Mouse (Mus musculus) heart, embryonic 16.5 days (tissue): Measurements from ENCODE around the gene Mcur1. TPM values are rescaled to one million over a fixed set of nuclear protein-coding genes. Genes with fewer than 3 reads are reported as not detected.

ENCODE experiments used
- ATAC-seq: fragments of 200-750 bp; cut with Nextera tagmentation; replicated peaks from 2 replicates; pipeline ENCODE4 v1.8.0; 2017; ENCODE audit warnings: moderate number of reproducible peaks; ENCODE audit not compliant: insufficient read depth, low FRiP score; ENCODE audit errors: extremely low read depth
- H3K27ac ChIP-seq: fragments of 300-500 bp; sonication (generic); 2 replicates; pipeline ENCODE4 v1.5.1; 2014; ENCODE audit warnings: mild to moderate bottlenecking, low read length, control low read depth, moderate library complexity
- H3K27me3 ChIP-seq: fragments of 300-500 bp; sonication (generic); 2 replicates; pipeline ENCODE4 v1.6.1; 2014; ENCODE audit warnings: low read length, mixed read lengths; ENCODE audit not compliant: control insufficient read depth, insufficient read depth
- H3K36me3 ChIP-seq: fragments of 300-500 bp; sonication (generic); 2 replicates; pipeline ENCODE4 v1.6.1; 2014; ENCODE audit not compliant: control insufficient read depth, insufficient read depth
- H3K4me1 ChIP-seq: fragments of 300-500 bp; sonication (generic); 2 replicates; pipeline ENCODE4 v1.6.1; 2014; ENCODE audit warnings: low read length, mixed read lengths; ENCODE audit not compliant: control insufficient read depth, insufficient read depth
- H3K4me2 ChIP-seq: fragments of 300-500 bp; sonication (generic); 2 replicates; pipeline ENCODE4 v1.6.1; 2014; ENCODE audit warnings: low read depth, mild to moderate bottlenecking, control low read depth, low read length
- H3K4me3 ChIP-seq: fragments of 300-500 bp; sonication (generic); 2 replicates; pipeline ENCODE4 v1.5.1; 2014; ENCODE audit warnings: mild to moderate bottlenecking, control low read depth, low read length
- H3K9ac ChIP-seq: fragments of 300-500 bp; sonication (generic); 2 replicates; pipeline ENCODE4 v1.6.1; 2014; ENCODE audit warnings: low read length, control low read depth
- H3K9me3 ChIP-seq: fragments of 300-500 bp; sonication (generic); replicated peaks from 2 replicates; pipeline ENCODE4 v1.6.1; 2016; ENCODE audit warnings: low read length; ENCODE audit not compliant: control insufficient read depth
- WGBS: fragments of 180-500 bp; shearing (Covaris S2); extraction: QIAGEN DNeasy Blood & Tissue Kit; methylation state at CpG from one replicate; pipeline ENCODE4 v1.1.7; 2014; 5-methylcytosine and 5-hydroxymethylcytosine counted together
- polyA plus RNA-seq: library from polyadenylated mRNA; unstranded; fragments of >200 nt; fragmentation: Nextera tagmentation; extraction: Ambion mirVana; gene quantifications from 2 replicates; pipeline ENCODE4 v1.2.1, GENCODE M21; 2015

Mcur1 gene
- polyA plus RNA-seq, 1 experiment from 2014 or later, result 14.7 TPM

DNA sequence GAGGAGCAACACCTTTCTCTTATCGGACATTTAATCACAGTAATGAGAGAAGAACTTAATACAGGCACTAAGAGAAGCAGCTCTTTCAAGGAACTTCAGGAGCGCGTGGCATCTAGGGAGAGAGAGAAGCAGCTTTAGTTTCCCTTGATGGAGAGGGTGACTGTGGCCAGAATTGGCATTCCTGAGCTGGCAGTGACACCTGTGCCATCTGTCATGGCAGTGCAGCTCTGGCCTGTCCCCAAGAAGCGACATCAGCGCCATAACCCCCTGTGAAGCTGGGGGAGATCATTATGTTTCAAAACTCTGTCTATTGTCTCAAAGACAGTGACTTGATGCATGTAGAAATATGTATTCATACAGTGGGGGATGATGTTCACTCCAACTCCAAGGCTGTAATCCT, 15.4 kb upstream of the Mcur1 start:
- Histone ChIP-seq H3K27ac (no peak overlapping the region), H3K4me1 (no peaks in the 10 kb centered on the region), H3K4me2 (no peak overlapping the region), H3K9me3 (peaks cover 7% of the 10 kb centered on the region), H3K4me3 (no peak overlapping the region), H3K36me3 (no peaks in the 10 kb centered on the region), H3K27me3 (no peaks in the 10 kb centered on the region), H3K9ac (no peak overlapping the region)
- 86% methylated on average over 5 of the region's 5 CpGs for WGBS
- ATAC-seq, result no peak

DNA sequence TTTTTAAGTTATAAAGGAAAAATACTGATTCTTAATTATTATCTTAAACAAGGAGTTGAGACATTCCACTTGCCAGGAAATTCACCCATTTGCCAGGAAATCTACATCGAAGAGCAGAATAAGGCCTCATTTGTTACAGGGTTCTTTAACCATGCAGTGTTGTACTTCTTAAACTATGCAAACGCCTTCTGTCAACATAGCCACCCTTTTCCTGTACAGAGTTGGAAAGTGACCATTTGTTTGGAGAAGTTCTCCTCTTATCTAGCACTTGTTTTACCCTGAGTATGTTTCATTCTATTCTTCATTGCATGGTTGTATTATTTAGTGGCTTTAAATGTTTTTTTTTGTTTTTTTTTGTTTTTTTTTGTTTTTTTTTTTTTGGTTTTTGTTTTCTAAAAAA, 14.0 kb upstream of the Mcur1 start:
- 62% methylated on average over 2 of the region's 2 CpGs for WGBS
- Histone ChIP-seq H3K4me2 (no peak overlapping the region), H3K9me3 (peaks cover 7% of the 10 kb centered on the region), H3K4me3 (no peak overlapping the region), H3K27me3 (no peaks in the 10 kb centered on the region), H3K9ac (no peak overlapping the region), H3K36me3 (no peaks in the 10 kb centered on the region), H3K27ac (no peak overlapping the region), H3K4me1 (no peaks in the 10 kb centered on the region)
- no peak for ATAC-seq

DNA sequence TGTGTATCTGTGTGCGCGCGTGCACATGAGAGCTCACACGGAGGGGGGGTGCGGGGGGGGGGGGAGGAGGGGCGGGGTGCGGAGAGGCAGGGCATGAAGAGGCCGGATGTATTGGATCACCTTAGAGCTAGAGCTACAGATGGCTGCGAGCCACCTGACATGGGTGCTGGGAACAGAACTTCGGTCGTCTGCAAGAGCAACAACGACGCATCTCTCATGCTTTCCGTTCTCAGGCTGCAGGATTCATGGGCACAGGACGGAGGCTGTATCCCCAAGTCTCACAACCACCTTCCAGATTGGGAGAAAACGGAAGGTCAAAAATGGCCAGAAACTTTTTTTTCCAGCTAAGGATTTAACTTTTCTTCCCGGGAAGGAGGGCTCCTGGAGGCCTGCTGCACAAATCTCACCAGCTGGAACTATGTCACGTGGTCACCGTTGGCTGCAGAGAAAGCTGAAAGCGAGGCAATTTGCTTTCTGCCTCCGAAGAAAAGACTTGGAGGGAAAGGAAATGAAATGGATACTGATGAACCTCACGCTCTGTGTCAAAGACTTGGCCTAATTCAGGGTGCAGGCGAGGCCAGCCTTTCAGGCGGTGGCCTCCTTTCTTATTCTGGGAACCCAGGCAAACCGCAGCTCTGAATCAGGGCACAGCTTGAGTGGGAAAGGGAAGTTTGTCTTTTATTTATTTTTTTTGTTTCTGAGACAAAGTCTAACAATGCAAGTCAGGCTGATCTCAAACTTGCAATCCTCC, 7.3 kb upstream of the Mcur1 start:
- H3K27ac ChIP-seq, result no peak overlapping the region

DNA sequence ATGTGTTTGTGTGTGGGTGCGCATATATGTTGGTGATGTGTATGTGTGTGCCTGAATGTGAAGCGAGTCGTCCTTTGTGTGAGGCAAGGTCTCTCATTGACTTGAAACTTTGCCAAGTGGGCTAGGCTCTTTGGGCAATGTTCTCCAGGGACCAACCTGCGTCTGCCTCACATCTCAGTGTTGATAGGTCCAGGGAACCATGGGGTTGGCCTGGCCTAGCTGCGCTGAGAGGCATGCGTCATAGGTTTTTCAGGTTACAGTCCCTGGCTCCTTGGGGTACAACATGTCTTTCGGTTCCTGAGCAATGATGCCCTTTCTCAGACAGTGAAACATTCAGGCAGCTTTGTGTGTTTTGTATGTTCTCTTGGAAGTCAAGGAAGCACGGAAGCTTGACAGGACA, 6.2 kb upstream of the Mcur1 start:
- ATAC-seq, result no peak
- H3K9me3 ChIP-seq, result peaks cover 6% of the 10 kb centered on the region
- no peak overlapping the region for H3K4me2 ChIP-seq
- no peak overlapping the region for H3K27ac ChIP-seq
- WGBS, result 80% methylated on average over 8 of the region's 8 CpGs
- no peak overlapping the region for H3K9ac ChIP-seq
- H3K4me3 ChIP-seq, result no peak overlapping the region
- no peaks in the 10 kb centered on the region for H3K36me3 ChIP-seq
- no peaks in the 10 kb centered on the region for H3K27me3 ChIP-seq
- H3K4me1 ChIP-seq, result peaks cover 3% of the 10 kb centered on the region

More for the DNA sequence above, 7.3 kb upstream of the Mcur1 start:
- WGBS, result 73% methylated on average over 24 of the region's 25 CpGs
- no peaks in the 10 kb centered on the region for H3K36me3 ChIP-seq
- H3K27me3 ChIP-seq, result no peaks in the 10 kb centered on the region
- H3K9me3 ChIP-seq, result peaks cover 7% of the 10 kb centered on the region
- H3K4me3 ChIP-seq, result no peak overlapping the region
- no peak overlapping the region for H3K4me2 ChIP-seq
- H3K9ac ChIP-seq, result no peak overlapping the region
- ATAC-seq, result no peak
- H3K4me1 ChIP-seq, result peaks cover 3% of the 10 kb centered on the region; the same call in 1 of the 2 replicates

DNA sequence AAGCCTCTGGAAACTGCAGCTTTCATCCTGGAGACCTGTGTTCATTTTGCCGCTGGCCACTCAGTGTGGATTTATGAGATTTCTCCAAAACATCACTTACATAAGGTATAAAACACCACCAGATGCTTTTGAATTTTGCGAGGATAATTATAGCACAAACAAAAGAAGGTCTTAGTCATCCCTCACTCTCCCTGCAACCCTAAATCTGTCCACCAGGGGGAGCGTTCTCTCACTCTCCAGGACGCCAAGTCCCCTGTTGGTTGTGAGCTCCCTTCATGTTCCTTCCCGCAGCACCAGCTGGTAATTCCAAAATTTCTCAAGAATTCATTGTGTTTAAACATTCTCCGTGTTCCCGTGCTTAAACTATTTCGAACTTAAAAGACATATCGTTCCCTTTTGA, 5.4 kb upstream of the Mcur1 start:
- H3K9ac ChIP-seq, result no peak overlapping the region
- H3K36me3 ChIP-seq, result no peaks in the 10 kb centered on the region
- H3K4me3 ChIP-seq, result no peak overlapping the region
- 14% methylated on average over 9 of the region's 9 CpGs for WGBS
- no peaks in the 10 kb centered on the region for H3K27me3 ChIP-seq
- no peak overlapping the region for H3K4me2 ChIP-seq
- H3K4me1 ChIP-seq, result peaks cover 4% of the 10 kb centered on the region
- no peak overlapping the region for H3K27ac ChIP-seq
- H3K9me3 ChIP-seq, result no peaks in the 10 kb centered on the region
- no peak for ATAC-seq

DNA sequence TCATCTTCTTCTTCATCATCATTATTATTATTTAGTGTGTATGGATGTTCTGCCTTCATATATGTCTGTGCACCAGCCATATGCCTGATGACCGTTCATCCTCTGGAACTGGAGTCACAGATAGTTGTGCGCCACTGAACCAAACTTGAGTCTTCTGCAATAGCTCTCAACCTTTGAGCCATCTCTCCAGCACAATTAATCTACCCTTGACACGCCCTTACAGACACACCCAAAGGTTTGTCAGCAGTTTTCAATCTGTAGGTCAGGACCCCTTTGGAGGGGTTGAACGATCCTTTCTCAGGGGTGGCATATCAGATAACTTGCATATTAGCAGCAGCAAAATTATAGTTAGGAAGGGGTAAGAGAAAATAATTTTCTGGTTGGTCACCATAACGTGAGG, 4.7 kb upstream of the Mcur1 start:
- H3K27me3 ChIP-seq, result no peaks in the 10 kb centered on the region
- no peak overlapping the region for H3K4me2 ChIP-seq
- no peak overlapping the region for H3K9ac ChIP-seq
- ATAC-seq, result no peak
- no peak overlapping the region for H3K27ac ChIP-seq
- H3K9me3 ChIP-seq, result no peaks in the 10 kb centered on the region
- 84% methylated on average over 5 of the region's 5 CpGs for WGBS
- H3K4me3 ChIP-seq, result no peak overlapping the region
- H3K4me1 ChIP-seq, result peaks cover 4% of the 10 kb centered on the region
- H3K36me3 ChIP-seq, result no peaks in the 10 kb centered on the region

DNA sequence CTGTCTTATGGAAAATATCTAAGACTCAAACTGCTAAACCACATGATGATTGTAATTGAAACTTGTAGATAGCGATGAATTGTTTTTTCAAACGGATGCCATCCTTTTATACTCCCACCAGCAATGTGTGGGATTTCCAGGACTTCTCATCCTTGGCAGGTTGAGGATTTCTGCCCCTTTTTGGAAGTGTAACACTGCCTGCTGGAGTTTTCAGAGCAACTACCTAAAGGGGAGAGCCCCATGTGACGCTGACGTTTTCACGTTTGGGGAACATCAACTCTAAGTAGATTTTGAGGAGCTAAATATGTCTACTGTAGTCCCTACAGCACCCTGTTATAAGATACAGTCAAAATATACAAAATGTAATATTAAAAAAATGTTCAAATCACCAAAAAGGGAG, 2.7 kb upstream of the Mcur1 start:
- ATAC-seq, result no peak
- H3K4me3 ChIP-seq, result no peak overlapping the region
- 81% methylated on average over 5 of the region's 5 CpGs for WGBS

DNA sequence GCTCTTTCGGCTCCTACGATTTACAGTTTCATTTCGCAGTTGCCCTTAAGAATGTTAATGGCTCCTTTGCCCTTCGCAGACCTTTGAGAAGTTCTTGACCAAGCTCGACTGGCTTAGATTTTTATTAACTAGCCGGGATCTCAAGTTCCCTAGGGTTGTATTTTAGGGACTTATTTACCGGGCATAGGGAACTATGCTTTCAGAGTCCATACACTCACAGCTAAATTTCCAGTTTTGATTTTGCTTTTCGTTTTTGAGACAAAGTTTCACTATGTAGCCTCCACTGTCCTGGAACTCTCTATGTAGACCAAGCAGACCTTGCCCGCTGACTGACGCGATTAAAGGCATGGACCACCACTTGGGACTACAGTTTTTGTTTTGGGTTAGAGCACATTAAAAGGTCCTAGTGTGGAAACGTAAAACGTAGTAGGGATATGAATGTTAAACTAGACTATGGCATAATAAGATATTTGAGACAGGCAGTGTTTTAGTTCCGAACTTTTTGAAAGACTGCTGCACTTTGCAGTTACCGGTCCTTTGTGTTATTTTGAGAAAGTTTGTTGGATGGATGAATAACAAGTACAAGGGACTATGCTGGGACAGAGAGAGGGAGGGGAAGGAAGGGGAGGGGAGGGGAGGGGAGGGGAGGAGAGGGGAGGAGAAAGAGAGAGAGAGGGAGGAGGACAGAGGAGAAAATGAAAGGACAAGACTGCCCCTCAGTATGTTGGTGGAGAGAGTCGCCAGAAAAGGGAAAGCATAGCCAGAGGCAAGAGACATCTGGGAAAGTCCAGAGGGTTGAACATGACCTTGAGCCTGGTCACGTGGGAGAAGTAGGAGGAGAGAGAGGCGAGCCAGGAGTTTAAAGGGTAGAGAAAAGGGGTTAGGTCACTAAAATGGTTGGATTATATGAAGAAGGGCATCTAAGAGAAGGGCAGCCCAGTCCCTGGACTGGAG, 744 bp upstream of the Mcur1 start:
- no peaks in the 10 kb centered on the region for H3K36me3 ChIP-seq
- 7% methylated on average over 18 of the region's 18 CpGs for WGBS
- peak overlapping the region; percentile 97 for H3K27ac ChIP-seq
- no peak for ATAC-seq
- peaks cover 15% of the 10 kb centered on the region for H3K4me1 ChIP-seq
- H3K4me3 ChIP-seq, result peak overlapping the region; percentile 80
- no peaks in the 10 kb centered on the region for H3K27me3 ChIP-seq
- H3K9ac ChIP-seq, result peak overlapping the region; percentile 87
- peak overlapping the region; percentile 79 for H3K4me2 ChIP-seq
- H3K9me3 ChIP-seq, result no peaks in the 10 kb centered on the region

More for the DNA sequence above, 2.7 kb upstream of the Mcur1 start:
- Histone ChIP-seq H3K27me3 (no peaks in the 10 kb centered on the region), H3K9ac (no peak overlapping the region), H3K36me3 (no peaks in the 10 kb centered on the region), H3K9me3 (no peaks in the 10 kb centered on the region), H3K4me2 (no peak overlapping the region), H3K4me1 (peaks cover 15% of the 10 kb centered on the region), H3K27ac (no peak overlapping the region)

DNA sequence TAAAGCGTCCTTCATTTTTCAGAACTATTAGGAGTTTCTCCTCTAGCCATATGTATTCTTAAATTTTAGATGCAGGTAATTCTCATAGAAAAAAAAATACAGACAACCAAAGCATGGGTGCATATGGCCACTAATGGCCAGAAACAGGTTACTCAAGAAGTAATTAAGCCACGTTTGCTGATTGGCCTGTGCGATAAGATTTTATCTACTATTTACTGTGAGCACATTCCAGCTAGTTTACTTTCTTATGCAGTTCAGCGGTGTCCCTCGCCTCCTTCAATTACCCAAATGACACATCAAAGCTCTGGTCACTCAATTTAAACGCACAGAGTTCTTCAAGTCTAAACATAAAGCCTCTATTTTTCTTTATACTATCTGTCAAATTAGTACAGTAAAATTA, 1.0 kb downstream of the Mcur1 start:
- Histone ChIP-seq H3K4me3 (peak overlapping the region; percentile 80), H3K4me1 (peaks cover 13% of the 10 kb centered on the region), H3K27ac (no peak overlapping the region), H3K27me3 (no peaks in the 10 kb centered on the region), H3K9ac (peak overlapping the region; percentile 87), H3K4me2 (peak overlapping the region; percentile 79), H3K9me3 (no peaks in the 10 kb centered on the region), H3K36me3 (peaks cover 5% of the 10 kb centered on the region)
- ATAC-seq, result no peak
- 31% methylated on average over 6 of the region's 6 CpGs for WGBS
